Comparison of ENCODE assay signal across 15 mouse cellular contexts in the genomic region with DNA sequence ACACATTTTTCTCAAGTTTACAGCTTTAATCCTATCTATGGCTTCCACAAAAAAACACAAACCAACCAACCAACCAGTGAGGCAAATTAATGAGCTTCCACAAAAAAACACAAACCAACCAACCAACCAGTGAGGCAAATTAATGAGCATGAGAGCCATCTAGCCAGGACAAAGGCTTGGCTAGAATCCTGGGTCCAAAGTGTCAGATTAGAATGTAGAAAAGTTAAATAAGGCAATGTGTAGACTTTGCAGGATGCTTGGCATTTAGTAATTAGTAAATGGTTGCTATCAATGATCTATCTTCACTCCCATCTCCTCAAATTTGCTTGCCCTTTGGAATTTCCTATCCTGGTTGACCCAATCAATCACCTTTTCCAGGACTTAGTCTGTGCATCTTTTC.
"Had no signal": no experiment of that assay in that cellular context is flagged by ENCODE, and none has a peak within 500 bp of the region (broad histone marks: within the 10 kb centered on the region; RNA-seq: fewer than 3 reads in every experiment).

No protein-coding gene starts in this region.

- H3K27ac ChIP-seq: limb, embryonic 13.5 days; liver, embryonic 14.5 days; midbrain, embryonic 10.5 days; midbrain, embryonic 15.5 days; neural tube, embryonic 13.5 days had no signal

- H3K27me3 ChIP-seq: limb, embryonic 13.5 days; midbrain, embryonic 15.5 days; neural tube, embryonic 13.5 days had no signal

- H3K9ac ChIP-seq: limb, embryonic 13.5 days; liver, embryonic 14.5 days; lung, embryonic 14.5 days; midbrain, embryonic 15.5 days; neural tube, embryonic 13.5 days had no signal

- DNase-seq: left cerebral cortex, postnatal 4 days; lung, embryonic 14.5 days; lung, postnatal 10 days; lung, postnatal 4 days; retina, postnatal 1 day; right cerebral cortex, postnatal 4 days; spleen, adult 18-20 months; thymus, adult 18-20 months; thymus, postnatal 25 days had no signal

- ATAC-seq: intestine, embryonic 16.5 days; midbrain, embryonic 15.5 days had no signal

- H3K4me3 ChIP-seq: limb, embryonic 13.5 days; midbrain, embryonic 10.5 days; midbrain, embryonic 15.5 days; neural tube, embryonic 13.5 days had no signal

- H3K9me3 ChIP-seq: limb, embryonic 13.5 days; midbrain, embryonic 10.5 days; midbrain, embryonic 15.5 days; neural tube, embryonic 13.5 days had no signal

- H3K4me2 ChIP-seq: limb, embryonic 13.5 days; lung, embryonic 14.5 days; midbrain, embryonic 15.5 days; neural tube, embryonic 13.5 days had no signal

- H3K36me3 ChIP-seq: midbrain, embryonic 15.5 days had no signal
